Mouse (Mus musculus) limb, embryonic 13.5 days (tissue): ENCODE data around the gene Rab14. TPM values are rescaled to one million over a fixed set of nuclear protein-coding genes. Genes with fewer than 3 reads are reported as not detected.
A peak's percentile ranks its signal among the peaks of the same experiment; 100 is the strongest.

Experiments used
- ATAC-seq: fragments of 200-750 bp; cut with Nextera tagmentation; 2 replicates; pipeline ENCODE4 v1.8.0; 2017; ENCODE audit warnings: low read depth, moderate number of reproducible peaks, moderate TSS enrichment; ENCODE audit not compliant: low FRiP score
- H3K27ac ChIP-seq: fragments of 300-500 bp; sonication (generic); 2 replicates; pipeline ENCODE4 v1.5.1; 2015; ENCODE audit warnings: inconsistent platforms, mild to moderate bottlenecking, moderate library complexity
- H3K27me3 ChIP-seq: fragments of 300-500 bp; sonication (generic); 2 replicates; pipeline ENCODE4 v1.6.1; 2015; ENCODE audit warnings: mild to moderate bottlenecking, inconsistent platforms
- H3K36me3 ChIP-seq: fragments of 300-500 bp; sonication (generic); 2 replicates; pipeline ENCODE4 v1.6.1; 2015; ENCODE audit warnings: inconsistent platforms, mild to moderate bottlenecking, moderate library complexity
- H3K4me1 ChIP-seq: fragments of 300-500 bp; sonication (generic); 2 replicates; pipeline ENCODE4 v1.6.1; 2015; ENCODE audit warnings: inconsistent platforms
- H3K4me2 ChIP-seq: fragments of 300-500 bp; sonication (generic); replicated peaks from 2 replicates; pipeline ENCODE4 v1.6.1; 2015; ENCODE audit warnings: inconsistent platforms, mild to moderate bottlenecking, moderate library complexity
- H3K4me3 ChIP-seq: fragments of 300-500 bp; sonication (generic); 2 replicates; pipeline ENCODE4 v1.5.1; 2015; ENCODE audit warnings: moderate library complexity, mild to moderate bottlenecking, inconsistent platforms
- H3K9ac ChIP-seq: fragments of 300-500 bp; sonication (generic); 2 replicates; pipeline ENCODE4 v1.6.1; 2015; ENCODE audit warnings: mild to moderate bottlenecking, inconsistent platforms
- H3K9me3 ChIP-seq: fragments of 300-500 bp; sonication (generic); 2 replicates; pipeline ENCODE4 v1.6.1; 2016; ENCODE audit warnings: inconsistent platforms
- WGBS: fragments of 180-500 bp; shearing (Covaris S2); methylation state at CpG from one replicate; pipeline ENCODE4 v1.1.7; 2015; 5-methylcytosine and 5-hydroxymethylcytosine counted together
- polyA plus RNA-seq: library from polyadenylated mRNA; unstranded; fragments of >200 nt; fragmentation: Nextera tagmentation; extraction: Ambion mirVana; gene quantifications from 2 replicates; pipeline ENCODE4 v1.2.1, GENCODE M21; 2015

Gene Rab14
- polyA plus RNA-seq, 1 experiment from 2014 or later = 353 TPM

- peaks cover 81% of the 10 kb centered on the region for H3K36me3 ChIP-seq
- H3K9me3 ChIP-seq = no peaks in the 10 kb centered on the region
- no peak overlapping the region for H3K9ac ChIP-seq
- no peak overlapping the region for H3K4me3 ChIP-seq
- no peak for ATAC-seq
- no peak overlapping the region for H3K4me2 ChIP-seq
- H3K4me1 ChIP-seq = no peaks in the 10 kb centered on the region
- H3K27me3 ChIP-seq = no peaks in the 10 kb centered on the region
- 93% methylated on average over 13 of the region's 13 CpGs for WGBS
- H3K27ac ChIP-seq = no peak overlapping the region
Measured at GRCm38 (mm10) chr2:35165416-35165815, 35.5 kb downstream of the Rab14 start.

GRCm38 (mm10) chr2:35163396-35163795, 37.5 kb downstream of the Rab14 start:
- no peak overlapping the region for H3K4me2 ChIP-seq
- WGBS = 91% methylated on average over 5 of the region's 5 CpGs
- H3K27ac ChIP-seq = no peak overlapping the region
- H3K9ac ChIP-seq = no peak overlapping the region
- no peaks in the 10 kb centered on the region for H3K27me3 ChIP-seq
- H3K9me3 ChIP-seq = no peaks in the 10 kb centered on the region
- H3K4me1 ChIP-seq = no peaks in the 10 kb centered on the region
- H3K4me3 ChIP-seq = no peak overlapping the region
- peaks cover 79% of the 10 kb centered on the region for H3K36me3 ChIP-seq
- ATAC-seq = no peak

DNA sequence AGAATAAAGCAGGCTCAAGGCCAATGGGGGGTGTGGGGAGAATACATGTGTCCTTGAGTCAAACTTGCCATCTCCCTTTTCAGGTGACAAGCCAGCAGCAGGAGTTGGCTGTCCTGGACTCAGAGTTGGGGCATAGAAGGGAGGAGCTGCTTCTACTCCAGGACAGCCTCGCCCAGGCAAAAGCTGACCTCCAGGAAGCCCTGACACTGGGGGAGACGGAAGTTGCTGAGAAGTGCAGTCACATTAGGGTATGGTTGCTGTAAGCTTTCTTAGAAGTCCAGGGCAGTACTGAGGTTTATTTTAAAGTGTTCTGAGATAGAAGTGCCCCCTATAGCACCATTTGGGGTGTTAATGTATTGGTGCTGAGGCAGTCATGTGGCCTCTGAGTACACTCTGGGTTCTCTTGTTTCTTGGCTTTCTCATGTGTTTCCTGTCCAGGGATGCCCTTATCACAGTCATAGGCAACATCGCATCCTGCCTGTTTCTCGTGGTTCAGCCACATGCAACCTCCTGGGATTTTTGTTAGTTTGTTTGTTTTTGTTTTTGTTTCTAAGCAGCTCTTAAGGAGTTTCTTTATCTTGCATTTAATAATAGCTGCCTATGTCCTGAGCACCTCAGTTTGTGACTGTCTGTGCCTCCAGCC, 39.0 kb downstream of the Rab14 start:
- H3K27me3 ChIP-seq = no peaks in the 10 kb centered on the region
- no peaks in the 10 kb centered on the region for H3K9me3 ChIP-seq
- H3K36me3 ChIP-seq = peaks cover 81% of the 10 kb centered on the region
- H3K9ac ChIP-seq = no peak overlapping the region
- H3K4me1 ChIP-seq = no peaks in the 10 kb centered on the region
- no peak for ATAC-seq
- no peak overlapping the region for H3K27ac ChIP-seq
- no peak overlapping the region for H3K4me2 ChIP-seq
- no peak overlapping the region for H3K4me3 ChIP-seq
- 86% methylated on average over 4 of the region's 4 CpGs for WGBS

DNA sequence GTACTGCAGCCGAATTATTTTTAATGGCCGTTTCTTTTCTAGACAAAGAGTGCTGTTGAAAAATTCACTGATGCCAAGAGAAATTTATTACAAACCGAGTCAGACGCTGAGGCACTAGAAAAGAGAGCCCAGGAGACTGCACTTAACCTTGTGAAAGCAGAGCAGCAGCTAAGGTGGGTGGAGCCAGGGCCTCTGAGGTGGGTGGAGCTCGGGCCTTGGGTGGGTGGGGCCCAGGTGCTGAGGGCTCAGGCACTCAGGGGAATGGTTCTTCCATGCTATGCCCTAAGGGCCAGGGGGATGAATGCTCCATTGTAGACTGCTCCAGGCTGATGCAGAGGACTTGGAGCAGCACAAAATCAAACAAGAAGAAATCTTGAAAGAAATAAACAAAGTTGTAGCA, 40.7 kb downstream of the Rab14 start:
- Histone ChIP-seq H3K36me3 (peaks cover 81% of the 10 kb centered on the region), H3K4me2 (no peak overlapping the region), H3K27ac (no peak overlapping the region), H3K4me1 (no peaks in the 10 kb centered on the region), H3K4me3 (no peak overlapping the region), H3K9me3 (no peaks in the 10 kb centered on the region), H3K9ac (no peak overlapping the region), H3K27me3 (no peaks in the 10 kb centered on the region)
- 31% methylated on average over 5 of the region's 5 CpGs for WGBS
- 0 out of 2 replicates have a peak, but pooled peaks have one; percentile 19 for ATAC-seq

DNA sequence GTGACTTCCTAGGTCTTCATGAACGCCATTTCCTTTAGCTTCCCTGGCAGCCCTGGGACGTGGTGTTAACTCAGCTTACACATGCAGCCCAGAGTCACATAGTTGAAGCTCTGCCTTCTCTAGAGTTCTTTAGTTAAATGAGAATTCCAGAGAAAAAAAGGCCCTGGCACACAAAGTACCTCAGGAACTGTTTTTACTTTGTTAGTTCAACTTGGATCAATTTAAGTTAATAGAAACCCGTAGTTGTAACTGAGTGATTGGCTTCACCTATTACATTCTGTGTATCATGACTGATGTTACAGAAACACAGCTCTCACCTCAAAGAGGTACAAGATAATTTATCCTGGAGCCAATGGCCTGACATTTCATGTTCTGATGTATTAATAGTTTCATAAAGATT, 42.6 kb downstream of the Rab14 start:
- H3K4me1 ChIP-seq = no peaks in the 10 kb centered on the region
- no peak overlapping the region for H3K4me3 ChIP-seq
- no peaks in the 10 kb centered on the region for H3K9me3 ChIP-seq
- H3K27me3 ChIP-seq = no peaks in the 10 kb centered on the region
- WGBS = 73% methylated on average over 3 of the region's 3 CpGs
- no peak overlapping the region for H3K9ac ChIP-seq
- no peak overlapping the region; the same call in 1 of the 2 replicates for H3K27ac ChIP-seq
- H3K36me3 ChIP-seq = peaks cover 84% of the 10 kb centered on the region
- no peak overlapping the region for H3K4me2 ChIP-seq
- no peak for ATAC-seq

DNA sequence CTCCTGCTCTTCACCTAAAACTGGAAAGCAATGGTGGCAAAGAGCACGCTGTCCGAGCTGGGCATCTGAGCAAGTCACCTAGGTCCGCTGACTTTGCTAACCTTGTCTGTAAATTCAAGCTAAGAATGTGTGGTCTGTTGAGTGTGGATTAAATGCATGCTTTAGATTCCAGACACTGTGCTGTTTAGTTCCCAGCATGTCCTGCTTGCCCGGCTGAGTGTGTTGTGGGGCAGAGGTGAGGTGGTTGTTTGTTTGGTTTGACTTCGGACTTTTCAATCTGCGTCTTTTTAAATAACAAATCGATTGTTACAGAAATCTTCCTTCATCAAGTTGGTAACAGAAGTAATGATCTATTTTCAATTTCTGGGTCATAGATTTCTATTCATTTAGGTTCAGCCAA, 43.1 kb downstream of the Rab14 start:
- Histone ChIP-seq H3K36me3 (peaks cover 84% of the 10 kb centered on the region), H3K4me2 (no peak overlapping the region), H3K4me1 (no peaks in the 10 kb centered on the region), H3K27ac (no peak overlapping the region; the same call in 1 of the 2 replicates), H3K4me3 (no peak overlapping the region), H3K9me3 (no peaks in the 10 kb centered on the region), H3K27me3 (no peaks in the 10 kb centered on the region), H3K9ac (no peak overlapping the region)
- no peak for ATAC-seq
- 87% methylated on average over 7 of the region's 7 CpGs for WGBS

DNA sequence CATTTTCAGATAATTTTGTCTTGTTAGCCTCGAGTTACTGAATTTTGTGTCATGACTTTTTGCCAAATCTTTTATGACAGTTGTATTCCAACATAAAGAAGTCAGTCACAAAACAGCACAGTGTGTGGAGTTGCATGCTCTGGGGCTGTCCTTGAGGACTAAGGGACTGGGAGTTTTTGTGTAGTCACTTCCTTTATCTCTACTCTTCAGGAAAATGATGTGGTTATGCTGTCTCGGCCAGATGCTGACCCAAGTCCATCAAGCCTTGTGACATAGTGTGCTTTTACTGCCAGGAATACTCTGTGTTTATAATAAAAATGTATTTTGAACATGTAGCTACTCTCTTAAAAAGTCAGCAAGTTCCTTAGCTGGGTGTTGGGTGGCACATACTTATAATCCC, 43.9 kb downstream of the Rab14 start:
- Histone ChIP-seq H3K9me3 (no peaks in the 10 kb centered on the region), H3K36me3 (peaks cover 86% of the 10 kb centered on the region), H3K4me3 (no peak overlapping the region), H3K27me3 (no peaks in the 10 kb centered on the region), H3K4me1 (no peaks in the 10 kb centered on the region), H3K4me2 (no peak overlapping the region), H3K27ac (no peak overlapping the region), H3K9ac (no peak overlapping the region)
- no peak for ATAC-seq
- 86% methylated on average over 2 of the region's 2 CpGs for WGBS

GRCm38 (mm10) chr2:35153844-35154554, 46.9 kb downstream of the Rab14 start:
- no peak overlapping the region for H3K4me2 ChIP-seq
- WGBS = 89% methylated on average over 8 of the region's 8 CpGs
- no peaks in the 10 kb centered on the region for H3K4me1 ChIP-seq
- no peak overlapping the region for H3K4me3 ChIP-seq
- no peak for ATAC-seq
- H3K27ac ChIP-seq = no peak overlapping the region
- no peaks in the 10 kb centered on the region for H3K27me3 ChIP-seq
- H3K36me3 ChIP-seq = peaks cover 97% of the 10 kb centered on the region
- H3K9me3 ChIP-seq = no peaks in the 10 kb centered on the region
- no peak overlapping the region for H3K9ac ChIP-seq

GRCm38 (mm10) chr2:35153179-35153578, 47.7 kb downstream of the Rab14 start:
- H3K4me3 ChIP-seq = no peak overlapping the region
- H3K4me1 ChIP-seq = no peaks in the 10 kb centered on the region
- no peak overlapping the region for H3K27ac ChIP-seq
- H3K4me2 ChIP-seq = no peak overlapping the region
- H3K27me3 ChIP-seq = no peaks in the 10 kb centered on the region
- no peak for ATAC-seq
- no peaks in the 10 kb centered on the region for H3K9me3 ChIP-seq
- H3K36me3 ChIP-seq = peaks cover 96% of the 10 kb centered on the region
- H3K9ac ChIP-seq = no peak overlapping the region
- 80% methylated on average over 6 of the region's 6 CpGs for WGBS

GRCm38 (mm10) chr2:35151303-35151882, 49.5 kb downstream of the Rab14 start:
- no peak for ATAC-seq
- 95% methylated on average over 13 of the region's 13 CpGs for WGBS
- Histone ChIP-seq H3K4me2 (no peak overlapping the region), H3K27ac (no peak overlapping the region), H3K27me3 (no peaks in the 10 kb centered on the region), H3K9me3 (no peaks in the 10 kb centered on the region), H3K9ac (no peak overlapping the region), H3K4me1 (no peaks in the 10 kb centered on the region), H3K36me3 (peaks cover 96% of the 10 kb centered on the region), H3K4me3 (no peak overlapping the region)

DNA sequence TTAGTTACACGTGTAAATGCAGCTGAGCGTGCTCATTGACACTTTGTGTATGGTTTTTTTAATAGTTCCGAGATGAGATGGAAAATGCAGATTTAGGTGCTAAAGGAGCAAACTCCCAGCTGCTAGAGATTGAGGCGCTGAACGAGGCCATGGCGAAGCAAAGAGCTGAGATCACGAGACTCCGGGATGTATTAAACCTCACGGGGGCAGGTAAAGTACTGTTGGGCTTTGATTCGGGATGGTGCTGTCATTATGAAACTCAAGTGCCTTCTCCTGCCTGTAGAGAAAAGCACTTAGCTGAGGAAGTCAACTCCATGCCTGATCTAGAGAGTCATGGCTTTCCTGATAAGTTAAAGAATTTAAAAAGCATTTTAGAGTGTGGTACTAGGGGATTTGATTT, 52.1 kb downstream of the Rab14 start:
- Histone ChIP-seq H3K27ac (no peak overlapping the region), H3K4me1 (no peaks in the 10 kb centered on the region)
- WGBS = 93% methylated on average over 10 of the region's 10 CpGs

DNA sequence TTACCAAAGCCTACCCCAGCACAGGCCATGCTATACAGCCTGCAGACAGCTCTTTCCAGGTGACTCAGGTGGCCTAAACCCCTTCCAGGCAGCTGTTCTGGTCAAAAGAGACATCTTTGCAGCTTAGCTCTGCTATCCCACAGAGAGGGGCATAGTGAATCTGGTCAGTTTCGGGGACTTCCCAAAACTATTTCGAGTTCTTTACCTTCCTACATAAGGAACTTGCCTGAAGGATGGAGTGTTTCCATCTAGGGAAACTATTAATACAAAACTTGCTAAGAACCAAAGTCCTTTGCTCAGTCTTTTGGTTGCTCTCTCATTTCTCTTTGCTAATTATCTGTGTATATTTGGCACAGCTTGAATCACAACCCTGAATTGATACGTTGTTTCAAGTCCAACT, 59.2 kb downstream of the Rab14 start:
- Histone ChIP-seq H3K9ac (no peak overlapping the region), H3K36me3 (peaks cover 92% of the 10 kb centered on the region), H3K27me3 (no peaks in the 10 kb centered on the region), H3K27ac (no peak overlapping the region), H3K4me2 (no peak overlapping the region), H3K4me3 (no peak overlapping the region), H3K9me3 (no peaks in the 10 kb centered on the region), H3K4me1 (no peaks in the 10 kb centered on the region)
- WGBS = 94% methylated on average over 3 of the region's 3 CpGs
- ATAC-seq = no peak

More for the DNA sequence above, 52.1 kb downstream of the Rab14 start:
- ATAC-seq = no peak
- H3K9ac ChIP-seq = no peak overlapping the region; the same call in 1 of the 2 replicates
- no peaks in the 10 kb centered on the region for H3K9me3 ChIP-seq
- H3K36me3 ChIP-seq = peaks cover 95% of the 10 kb centered on the region
- H3K27me3 ChIP-seq = no peaks in the 10 kb centered on the region
- H3K4me2 ChIP-seq = no peak overlapping the region
- no peak overlapping the region for H3K4me3 ChIP-seq
